In the genomic region with DNA sequence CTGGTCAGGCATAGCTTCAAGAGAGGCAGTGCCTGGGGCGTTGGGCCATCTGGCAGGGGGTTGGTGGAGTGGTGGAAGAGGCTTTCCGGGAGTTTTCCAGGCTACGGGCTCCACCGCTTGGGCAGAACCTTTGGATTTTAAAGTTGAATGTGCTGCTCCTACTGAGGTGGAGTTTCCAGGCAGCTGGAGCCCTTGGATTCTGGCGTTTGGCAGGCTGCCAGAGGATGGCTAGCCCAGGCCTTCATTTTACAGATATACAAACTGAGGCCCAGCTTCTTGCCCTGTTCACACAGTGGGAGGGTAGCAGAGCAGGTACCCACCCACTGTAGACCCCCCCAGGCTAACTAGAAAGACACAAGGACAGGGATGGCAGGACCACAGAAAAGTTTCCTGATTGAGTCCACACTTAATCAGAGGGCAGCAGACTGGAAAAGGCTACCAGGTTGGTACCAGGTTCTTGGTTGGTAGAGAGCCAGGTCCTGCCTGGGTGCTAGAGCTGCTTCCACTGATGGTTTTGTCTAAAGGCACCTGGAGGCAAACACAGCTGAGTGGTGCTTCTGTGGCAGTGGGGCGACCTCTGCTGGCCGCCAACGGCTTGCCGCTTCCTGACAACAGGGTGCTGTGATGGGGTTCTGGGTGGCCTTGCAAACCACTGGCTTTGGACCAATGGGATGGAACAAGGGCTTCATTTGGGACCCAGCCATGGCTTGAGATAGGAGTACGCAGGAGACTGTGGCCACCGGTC, we compare ENCODE assay signal across 8 mouse cellular contexts.
A peak's percentile ranks its signal among the peaks of the same experiment; 100 is the strongest.
DNase-seq lines count a peak whose midpoint lies in the region; ATAC-seq and TF ChIP-seq lines count a peak whose summit lies in the region.

No protein-coding gene starts in this region.

- no peaks in the 10 kb centered on the region for H3K9me3 ChIP-seq in heart, embryonic 13.5 days
- no peaks in the 10 kb centered on the region for H3K9me3 ChIP-seq in kidney, postnatal 0 days (replicated peaks; ENCODE audit: low read length)

- peaks cover 68% of the 10 kb centered on the region for H3K4me1 ChIP-seq in heart, embryonic 13.5 days
- H3K4me1 ChIP-seq in kidney, postnatal 0 days (replicated peaks; ENCODE audit: insufficient read depth, low read length) = peaks cover 25% of the 10 kb centered on the region
- H3K4me1 ChIP-seq in liver, adult 2 months (ENCODE audit: control insufficient read depth, insufficient read depth, low read length) = no peaks in the 10 kb centered on the region

- DNase-seq in CD4-positive helper T cell, adult 2 months (ENCODE audit: low read depth, low spot score) = peak; percentile 80
- DNase-seq in brain, embryonic 18.5 days (ENCODE audit: low read depth, low spot score) = peak; percentile 58
- peak; percentile 87 for DNase-seq in kidney, postnatal 0 days (ENCODE audit: low spot score)
- peak; percentile 69 for DNase-seq in liver, adult 2 months (ENCODE audit: extremely low read depth, low read depth, low spot score)
- peak; percentile 79 to 92 for DNase-seq in spleen, postnatal 4 days (ENCODE audit: low spot score in 2 of 2)

- H3K9ac ChIP-seq in heart, embryonic 13.5 days = peak overlapping the region; percentile 68
- no peak overlapping the region for H3K9ac ChIP-seq in kidney, postnatal 0 days (ENCODE audit: low read depth, low read length)
- no peak overlapping the region for H3K9ac ChIP-seq in liver, adult 2 months (ENCODE audit: low read depth, low read length)

- peak; percentile 96 for TF ChIP-seq CTCF in kidney, postnatal 0 days (IDR thresholded peaks at IDR 0.05; ENCODE audit: low read depth)
- peak; percentile 98 for TF ChIP-seq CTCF in liver, adult 2 months (IDR thresholded peaks at IDR 0.05; ENCODE audit: low read depth, low read length)

- peak overlapping the region; percentile 70 for H3K27ac ChIP-seq in heart, embryonic 13.5 days (replicated peaks)
- peak overlapping the region; percentile 54; the same call in 1 of the 2 replicates for H3K27ac ChIP-seq in kidney, postnatal 0 days
- no peak overlapping the region for H3K27ac ChIP-seq in liver, adult 2 months (replicated peaks; ENCODE audit: insufficient read depth, low read depth, low read length)

- no peaks in the 10 kb centered on the region for H3K27me3 ChIP-seq in heart, embryonic 13.5 days (replicated peaks)
- H3K27me3 ChIP-seq in kidney, postnatal 0 days (ENCODE audit: insufficient read depth, low read length) = no peaks in the 10 kb centered on the region
- H3K27me3 ChIP-seq in liver, adult 2 months (ENCODE audit: control insufficient read depth, insufficient read depth, low read length) = no peaks in the 10 kb centered on the region
- no peaks in the 10 kb centered on the region for H3K27me3 ChIP-seq in myocyte (ENCODE audit: control insufficient read depth, insufficient read depth, insufficient read length)

- WGBS in heart, embryonic 13.5 days = 23% methylated on average over 11 of the region's 11 CpGs
- WGBS in kidney, postnatal 0 days = 22% methylated on average over 11 of the region's 11 CpGs
- 18% methylated on average over 11 of the region's 11 CpGs for WGBS in liver, adult 2 months

- TF ChIP-seq POLR2A in liver, adult 2 months (IDR thresholded peaks at IDR 0.05; ENCODE audit: extremely low read depth, insufficient read depth, low read length) = no peak
- TF ChIP-seq POLR2A in myocyte (IDR thresholded peaks at IDR 0.05; ENCODE audit: insufficient read length, low read depth) = no peak

- H3K79me2 ChIP-seq in liver, adult 2 months (ENCODE audit: control insufficient read depth, insufficient read depth, low read length) = peaks cover 19% of the 10 kb centered on the region; the same call in 1 of the 2 replicates
- H3K79me2 ChIP-seq in myocyte (ENCODE audit: control insufficient read depth, insufficient read depth) = peaks cover 51% of the 10 kb centered on the region

- H3K4me3 ChIP-seq in heart, embryonic 13.5 days = no peak overlapping the region
- H3K4me3 ChIP-seq in kidney, postnatal 0 days (replicated peaks; ENCODE audit: low read depth, low read length) = no peak overlapping the region
- no peak overlapping the region for H3K4me3 ChIP-seq in liver, adult 2 months (ENCODE audit: insufficient read depth, low read depth, low read length)
- no peak overlapping the region for H3K4me3 ChIP-seq in myocyte

- no peak overlapping the region for H3K4me2 ChIP-seq in heart, embryonic 13.5 days
- H3K4me2 ChIP-seq in kidney, postnatal 0 days (ENCODE audit: low read length) = no peak overlapping the region
- H3K4me2 ChIP-seq in myocyte (ENCODE audit: low read depth) = no peak overlapping the region

- peaks cover 32% of the 10 kb centered on the region for H3K36me3 ChIP-seq in heart, embryonic 13.5 days
- 0 out of 2 replicates have a peak, but pooled peaks cover 3% of the 10 kb centered on the region for H3K36me3 ChIP-seq in kidney, postnatal 0 days (ENCODE audit: insufficient read depth, low read length)
- H3K36me3 ChIP-seq in liver, adult 2 months (ENCODE audit: control insufficient read depth, insufficient read depth, low read length) = no peaks in the 10 kb centered on the region; the same call in 1 of the 2 replicates
- H3K36me3 ChIP-seq in myocyte (ENCODE audit: control insufficient read depth, insufficient read depth) = peaks cover 8% of the 10 kb centered on the region

- no peak overlapping the region for H3ac ChIP-seq in myocyte (ENCODE audit: control insufficient read depth, insufficient read length)

- ATAC-seq in erythroid progenitor cell, adult 5-6 weeks (replicated peaks; ENCODE audit: low FRiP score, poor library complexity, severe bottlenecking) = 0 out of 2 replicates have a peak, but pooled peaks have one; percentile 43
- no peak for ATAC-seq in heart, embryonic 13.5 days (ENCODE audit: extremely low read depth, insufficient number of reproducible peaks, low FRiP score, low TSS enrichment)
- peak; percentile 40 for ATAC-seq in kidney, postnatal 0 days (replicated peaks; ENCODE audit: low FRiP score, low read depth)

TF ChIP-seq in myocyte, 11 proteins besides CTCF, POLR2A, EP300 and RAD21:
- TF ChIP-seq REST (IDR thresholded peaks at IDR 0.05; ENCODE audit: insufficient read depth, insufficient read length) (no peak), E2F4 (IDR thresholded peaks at IDR 0.05; ENCODE audit: insufficient read depth) (no peak), MYOD1 (IDR thresholded peaks at IDR 0.05; ENCODE audit: control insufficient read depth in 1 of 3, insufficient read length in 2 of 3, low read depth in 2 of 3) (peak in 1 of 3 experiments; percentile 36), TCF3 (IDR thresholded peaks at IDR 0.05; ENCODE audit: insufficient read length, low read depth) (no peak), MAX (IDR thresholded peaks at IDR 0.05; ENCODE audit: low read depth) (no peak), CEBPB (IDR thresholded peaks at IDR 0.05; ENCODE audit: insufficient read depth, poor library complexity, severe bottlenecking) (no peak), TCF12 (IDR thresholded peaks at IDR 0.05; ENCODE audit: insufficient read depth, poor library complexity, severe bottlenecking) (no peak), MYOG (IDR thresholded peaks at IDR 0.05; ENCODE audit: control insufficient read depth in 1 of 3, insufficient read depth in 1 of 3, insufficient read length in 2 of 3, low read depth in 2 of 3) (peak in 1 of 3 experiments; percentile 34), POLR2AphosphoS2 (IDR thresholded peaks at IDR 0.05; ENCODE audit: insufficient read length, low read depth) (peak; percentile 11), USF1 (IDR thresholded peaks at IDR 0.05; ENCODE audit: low read depth) (no peak), SRF (IDR thresholded peaks at IDR 0.05; ENCODE audit: control insufficient read depth, insufficient read length, low read depth) (no peak)
